Mouse (Mus musculus) cerebral cortex, adult 2 months (tissue): ENCODE measurements around the gene Synrg.

Experiments
- WGBS: fragments of 180-500 bp; shearing (Covaris S2); methylation state at CpG from one replicate; pipeline ENCODE4 v1.1.7; 2018; 5-methylcytosine and 5-hydroxymethylcytosine counted together

The Synrg gene

GRCm38 (mm10) chr11:83963991-83964921, at the start of gene Synrg:
Gene Synrg (plus strand): TSS chr11:83964428.
- WGBS = 1% methylated on average over 69 of the region's 76 CpGs

GRCm38 (mm10) chr11:83914501-83914900, 49.7 kb upstream of the Synrg start:
- 92% methylated on average over 4 of the region's 4 CpGs for WGBS

DNA sequence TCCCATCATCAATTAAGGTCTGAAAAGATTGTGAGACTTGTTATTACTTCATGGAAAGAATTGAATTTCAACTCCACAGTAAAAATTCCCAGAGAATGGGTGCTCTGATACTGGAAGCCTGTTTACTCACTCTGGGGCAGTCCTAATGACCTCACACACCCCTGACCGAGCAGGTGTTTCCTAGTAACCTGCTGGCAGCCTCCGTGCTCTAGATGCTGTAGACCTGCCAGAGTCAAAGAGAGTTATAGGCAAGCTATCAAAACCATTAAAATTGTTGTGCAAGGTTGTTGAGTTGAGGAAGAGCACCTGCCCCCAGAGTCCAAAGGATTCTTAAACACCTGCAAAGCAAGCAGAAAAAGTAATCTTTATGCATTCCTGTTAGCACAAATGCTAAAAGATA, 41.6 kb upstream of the Synrg start:
- WGBS = 88% methylated on average over 2 of the region's 2 CpGs

DNA sequence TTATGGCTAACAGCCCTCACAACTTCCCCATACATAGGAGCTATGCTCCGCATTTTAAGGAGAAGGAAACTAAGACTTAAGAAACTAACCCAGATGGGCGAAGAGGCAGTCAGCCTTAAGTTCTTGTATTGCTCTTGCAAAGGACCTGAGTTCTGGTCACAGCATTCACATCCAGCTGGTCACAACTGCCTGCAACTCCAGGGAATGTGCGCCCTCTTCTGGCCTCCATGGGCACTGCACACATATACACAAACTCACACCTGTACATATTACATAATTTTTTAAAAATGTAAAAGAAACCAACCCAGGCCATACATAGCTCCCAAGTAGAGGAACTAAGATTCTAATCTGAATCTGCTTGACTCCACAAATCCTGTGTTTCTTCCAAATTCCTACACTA, 37.1 kb upstream of the Synrg start:
- WGBS = 58% methylated on average over 3 of the region's 3 CpGs

- WGBS = 73% methylated on average over 10 of the region's 10 CpGs
These were observed 31.6 kb upstream of the Synrg start for GRCm38 (mm10) chr11:83932506-83933106.

- WGBS = 88% methylated on average over 4 of the region's 4 CpGs
These were observed 30.9 kb upstream of the Synrg start for GRCm38 (mm10) chr11:83933376-83933775.

- 20% methylated on average over 7 of the region's 7 CpGs for WGBS
These were observed 28.1 kb upstream of the Synrg start for GRCm38 (mm10) chr11:83935986-83936665.

GRCm38 (mm10) chr11:83938556-83938955, 25.7 kb upstream of the Synrg start:
- WGBS = 77% methylated on average over 8 of the region's 8 CpGs

DNA sequence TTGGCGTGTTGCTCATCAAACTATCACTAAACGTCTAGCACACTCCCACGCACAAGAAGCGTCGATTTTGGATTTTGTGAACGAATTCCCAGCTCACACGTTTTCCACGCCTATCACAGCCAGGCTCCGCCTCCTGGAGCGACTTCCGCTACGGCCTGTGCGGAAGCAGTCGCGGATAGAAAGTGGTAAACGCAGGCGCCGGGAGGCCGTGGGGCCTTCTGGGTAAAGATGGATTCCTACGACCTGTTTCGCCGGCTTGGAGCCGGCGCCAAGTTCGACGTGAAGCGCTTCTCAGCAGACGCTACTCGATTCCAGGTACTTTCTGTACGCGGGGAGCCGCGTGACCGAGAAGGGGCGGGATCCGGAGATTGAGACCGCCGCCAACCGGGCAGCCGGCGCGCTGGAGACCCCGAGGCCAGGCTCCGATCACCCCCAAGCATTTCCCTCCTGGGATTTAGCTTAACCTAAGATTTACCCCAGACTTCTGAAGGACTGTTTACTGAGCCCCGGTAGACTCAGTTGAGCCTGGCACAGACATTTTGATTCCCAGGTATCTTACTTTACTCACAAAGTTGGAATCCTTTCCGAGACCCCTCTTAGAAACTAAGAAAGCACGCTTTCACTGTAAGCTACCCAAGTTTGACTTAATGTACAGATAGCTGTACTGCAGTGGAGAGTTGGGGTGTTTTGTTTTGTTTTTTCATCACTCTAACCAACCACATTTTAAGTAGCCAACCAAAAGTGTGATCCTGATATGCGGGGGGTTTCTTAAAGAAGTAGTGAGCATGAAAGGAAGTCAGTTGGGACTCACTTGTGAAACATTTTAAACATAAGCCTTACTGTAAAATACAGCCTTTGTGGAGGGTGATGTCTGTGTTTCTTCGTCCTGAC, 22.0 kb upstream of the Synrg start, which contains the start of gene Ddx52:
Gene Ddx52 (plus strand): TSS at position 113 of the 891 bp plus-strand sequence.
- WGBS = 1% methylated on average over 49 of the region's 49 CpGs

DNA sequence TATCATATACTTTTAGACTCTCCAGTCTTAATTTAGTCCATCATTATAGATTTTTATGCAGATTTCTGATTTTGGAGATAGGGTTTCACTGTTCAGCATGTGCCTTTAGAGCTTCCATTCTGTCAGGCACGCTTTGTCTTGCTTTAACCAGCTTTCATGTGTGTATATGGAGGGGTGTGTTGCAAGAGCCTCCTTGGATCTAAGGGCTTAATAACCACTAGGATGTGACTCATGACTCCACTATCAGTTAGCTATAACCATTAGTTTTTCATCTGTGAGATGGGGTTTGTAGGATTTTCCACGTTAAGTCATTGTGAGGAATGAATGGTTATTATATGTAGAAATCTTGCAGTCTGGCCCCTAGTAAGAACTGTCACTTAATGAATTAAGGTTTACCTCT, 7.4 kb upstream of the Synrg start:
- WGBS = 57% methylated on average over 2 of the region's 2 CpGs

DNA sequence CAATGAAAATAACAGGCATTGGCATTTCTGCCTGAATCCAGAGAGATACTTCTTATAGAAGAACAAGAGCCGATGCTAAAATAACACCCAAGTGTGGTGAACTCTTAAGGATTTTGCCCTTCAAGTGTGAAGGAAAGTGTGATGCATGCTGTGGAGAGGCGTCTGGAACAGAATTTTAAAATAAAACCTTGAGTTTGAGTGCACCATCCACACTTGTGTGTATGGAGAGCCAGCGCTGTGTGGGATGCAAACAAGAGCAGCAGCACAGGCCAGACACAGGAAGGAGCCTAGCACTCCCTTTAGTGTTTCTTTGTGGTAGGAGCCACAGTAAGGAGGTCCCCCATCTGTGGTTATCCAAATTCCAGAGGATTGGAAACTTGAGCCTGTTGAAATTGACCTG, 2.2 kb upstream of the Synrg start:
- 54% methylated on average over 3 of the region's 3 CpGs for WGBS

GRCm38 (mm10) chr11:83967436-83968204, 3.4 kb downstream of the Synrg start:
- 64% methylated on average over 8 of the region's 8 CpGs for WGBS

DNA sequence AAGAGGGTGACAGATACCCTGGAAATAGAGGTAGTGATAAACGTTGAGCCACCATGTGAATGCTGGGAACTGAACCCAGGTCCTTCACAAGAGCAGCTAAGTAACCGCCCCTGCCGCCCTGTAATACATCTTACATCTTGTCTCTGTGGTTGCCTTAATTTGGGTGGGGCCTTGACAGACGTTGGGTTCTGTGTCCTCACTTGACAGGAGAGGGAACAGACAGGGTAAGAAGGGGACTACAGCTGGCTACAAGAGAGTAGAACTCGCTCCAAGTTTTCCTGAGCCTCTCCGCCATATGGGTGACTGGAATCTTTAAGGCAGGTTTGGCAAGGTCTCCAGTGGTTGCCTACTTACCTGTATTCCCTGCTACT, 4.0 kb downstream of the Synrg start:
- 82% methylated on average over 6 of the region's 6 CpGs for WGBS

GRCm38 (mm10) chr11:83969040-83969439, 4.8 kb downstream of the Synrg start:
- 95% methylated on average over 3 of the region's 3 CpGs for WGBS

DNA sequence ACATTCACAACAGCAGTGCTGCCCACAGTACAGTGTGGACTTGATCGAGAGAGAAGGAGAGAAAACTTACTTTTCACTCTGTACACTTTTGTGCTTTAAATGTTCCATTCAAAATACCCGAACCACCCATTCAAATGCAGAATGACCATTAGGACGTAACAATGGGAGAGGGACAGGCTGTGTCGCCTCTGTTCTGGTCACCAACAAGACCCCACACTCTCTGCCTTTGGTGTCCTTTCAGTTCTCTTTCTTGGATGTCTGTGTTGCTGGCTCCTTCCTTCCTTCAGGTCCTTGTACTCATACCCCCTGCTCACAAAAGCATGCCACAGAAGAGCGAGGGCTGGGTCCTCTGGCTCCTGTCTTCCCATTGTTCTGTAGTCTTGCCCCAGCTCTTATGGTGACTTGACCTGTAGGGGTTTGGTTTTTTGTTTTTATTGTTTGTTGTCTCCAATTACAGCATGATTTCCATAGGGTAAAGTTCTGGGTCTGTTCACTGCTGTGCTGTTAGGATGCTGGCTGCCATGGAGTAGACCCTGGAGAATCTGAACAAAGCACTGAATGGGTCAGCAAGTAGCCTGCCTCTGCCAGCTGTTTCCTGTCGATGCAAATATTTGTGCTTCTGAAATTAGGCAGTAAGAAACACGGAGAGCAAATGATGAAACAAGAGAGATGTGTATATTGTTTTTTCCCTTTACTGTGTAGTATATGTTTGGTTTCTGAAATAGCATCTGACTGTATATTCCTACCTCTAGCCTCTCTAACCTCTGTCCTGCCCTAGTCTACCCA, 10.5 kb downstream of the Synrg start:
- 69% methylated on average over 7 of the region's 7 CpGs for WGBS

DNA sequence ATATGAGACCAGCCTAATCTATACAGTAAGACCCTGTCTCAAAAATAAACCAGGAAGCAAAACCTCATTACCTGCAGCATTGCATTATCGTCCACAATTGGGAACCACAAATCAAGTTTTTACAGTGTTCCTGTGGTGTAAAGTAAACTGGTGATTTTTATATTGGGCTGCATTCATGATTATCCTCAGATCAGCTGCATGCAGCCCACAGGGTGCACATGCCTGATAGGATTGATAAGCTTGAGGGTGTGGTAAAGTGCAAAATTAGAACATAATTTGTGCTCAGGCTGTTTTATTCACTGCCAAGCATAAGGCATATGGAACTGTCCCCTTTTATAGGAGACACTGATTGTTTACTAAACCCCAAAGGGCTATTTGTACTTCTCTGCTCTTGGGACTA, 11.3 kb downstream of the Synrg start:
- WGBS = 86% methylated on average over 1 of the region's 1 CpGs

DNA sequence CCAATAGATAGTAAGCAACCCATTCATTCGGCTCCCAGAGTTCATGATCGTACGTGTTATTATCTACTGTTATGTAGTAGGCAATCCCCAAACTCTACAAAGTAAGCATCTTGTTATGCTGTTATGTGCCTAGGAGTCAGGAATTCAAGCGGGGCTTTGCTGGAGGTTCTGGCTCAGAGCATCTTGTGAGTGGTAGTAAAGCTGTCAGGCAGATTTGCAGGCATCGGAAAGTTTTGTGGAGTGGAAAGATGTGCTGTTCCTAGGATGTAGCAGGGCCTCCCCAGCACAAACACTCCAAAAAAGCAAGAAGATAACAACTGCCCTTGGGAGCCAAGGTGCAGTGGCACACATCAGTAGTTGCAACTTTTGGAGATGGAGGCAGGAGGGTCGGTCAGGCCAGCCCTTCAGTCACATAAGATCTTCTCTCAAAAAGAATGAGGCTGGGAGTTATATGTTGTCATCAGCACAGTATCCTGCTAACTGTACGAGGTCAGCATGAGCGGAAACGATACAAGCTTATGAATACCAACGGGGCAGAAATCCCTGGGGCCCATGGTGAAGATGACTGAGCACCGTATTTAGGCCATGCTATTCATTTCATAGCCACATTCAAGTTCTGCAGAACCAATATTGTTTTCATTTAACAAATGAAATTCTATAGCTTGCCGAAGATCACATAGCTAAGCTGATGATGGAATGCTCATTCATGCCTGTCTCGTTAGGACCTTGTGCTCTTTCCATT, 12.2 kb downstream of the Synrg start:
- WGBS = 83% methylated on average over 13 of the region's 13 CpGs

GRCm38 (mm10) chr11:83977810-83978209, 13.6 kb downstream of the Synrg start:
- WGBS = 85% methylated on average over 2 of the region's 2 CpGs

DNA sequence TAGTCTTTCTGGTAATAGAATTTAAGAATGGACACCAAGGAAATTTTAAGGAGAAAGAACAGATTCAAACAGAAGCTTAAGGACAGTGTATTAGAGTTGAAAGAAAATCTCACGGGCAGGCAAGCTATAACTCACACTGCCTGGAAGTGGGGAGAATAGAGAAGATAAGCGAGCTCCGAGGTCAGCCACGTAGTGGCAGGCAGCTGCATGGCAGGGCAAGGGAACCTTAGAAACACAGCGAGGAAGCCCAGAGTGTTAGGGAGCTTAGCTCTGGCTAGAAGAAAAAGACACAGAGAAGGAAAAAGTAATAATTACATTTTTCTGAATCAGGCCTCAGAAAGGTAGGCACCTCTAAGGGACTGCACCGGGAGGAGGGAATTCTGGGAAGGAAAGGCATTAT, 15.8 kb downstream of the Synrg start:
- WGBS = 95% methylated on average over 6 of the region's 6 CpGs
